Mouse (Mus musculus) forebrain, embryonic 16.5 days (tissue): ENCODE measurements around the gene Chn1. TPM values are rescaled to one million over a fixed set of nuclear protein-coding genes. Genes with fewer than 3 reads are reported as not detected.

Experiments
- ATAC-seq: fragments of 200-750 bp; cut with Nextera tagmentation; 2 replicates; pipeline ENCODE4 v1.8.0; 2017; ENCODE audit warnings: mild to moderate bottlenecking, moderate library complexity
- H3K27ac ChIP-seq: fragments of 300-500 bp; sonication (generic); 2 replicates; pipeline ENCODE4 v1.5.1; 2014; ENCODE audit warnings: low read length, control low read depth
- H3K27me3 ChIP-seq: fragments of 300-500 bp; sonication (generic); replicated peaks from 2 replicates; pipeline ENCODE4 v1.6.1; 2014; ENCODE audit warnings: low read length; ENCODE audit not compliant: control insufficient read depth, insufficient read depth
- H3K36me3 ChIP-seq: fragments of 300-500 bp; sonication (generic); 2 replicates; pipeline ENCODE4 v1.6.1; 2014; ENCODE audit not compliant: control insufficient read depth, insufficient read depth
- H3K4me1 ChIP-seq: fragments of 300-500 bp; sonication (generic); replicated peaks from 2 replicates; pipeline ENCODE4 v1.6.1; 2014; ENCODE audit warnings: low read length; ENCODE audit not compliant: control insufficient read depth, insufficient read depth
- H3K4me2 ChIP-seq: fragments of 300-500 bp; sonication (generic); 2 replicates; pipeline ENCODE4 v1.6.1; 2014; ENCODE audit warnings: mild to moderate bottlenecking, low read length, control low read depth
- H3K4me3 ChIP-seq: fragments of 300-500 bp; sonication (generic); replicated peaks from 2 replicates; pipeline ENCODE4 v1.5.1; 2014; ENCODE audit warnings: mild to moderate bottlenecking, low read length, control low read depth
- H3K9ac ChIP-seq: fragments of 300-500 bp; sonication (generic); replicated peaks from 2 replicates; pipeline ENCODE4 v1.6.1; 2014; ENCODE audit warnings: low read depth, low read length, control low read depth
- H3K9me3 ChIP-seq: fragments of 300-500 bp; sonication (generic); 2 replicates; pipeline ENCODE4 v1.6.1; 2016; ENCODE audit warnings: low read length; ENCODE audit not compliant: control insufficient read depth
- WGBS: fragments of 180-500 bp; shearing (Covaris S2); extraction: QIAGEN DNeasy Blood & Tissue Kit; methylation state at CpG from one replicate; pipeline ENCODE4 v1.1.7; 2014; 5-methylcytosine and 5-hydroxymethylcytosine counted together
- polyA plus RNA-seq: library from polyadenylated mRNA; unstranded; fragments of >200 nt; fragmentation: Nextera tagmentation; extraction: Ambion mirVana; gene quantifications from 2 replicates; pipeline ENCODE4 v1.2.1, GENCODE M21; 2015

Gene Chn1
- polyA plus RNA-seq, 1 experiment from 2014 or later = 94.0 TPM

DNA sequence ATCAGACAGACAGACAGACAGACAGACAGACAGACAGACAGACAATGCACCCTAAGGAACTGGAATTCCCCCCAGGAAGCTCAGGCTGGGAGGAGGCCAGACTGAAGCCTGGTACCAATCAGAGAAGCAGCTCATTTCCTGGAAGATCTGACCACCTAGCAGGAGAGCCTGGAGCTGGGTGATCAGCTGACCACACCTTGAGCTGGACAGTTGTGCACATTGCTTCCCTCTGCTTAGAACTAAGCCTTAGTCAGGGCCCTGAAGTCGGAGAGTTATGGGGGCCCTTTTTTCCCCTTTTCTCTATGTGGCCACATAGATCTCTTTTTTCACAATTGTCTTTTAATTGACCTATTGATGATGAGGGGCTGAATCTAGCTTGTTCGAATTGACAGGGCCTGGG, 168.0 kb downstream of the Chn1 start:
- 64% methylated on average over 2 of the region's 2 CpGs for WGBS

DNA sequence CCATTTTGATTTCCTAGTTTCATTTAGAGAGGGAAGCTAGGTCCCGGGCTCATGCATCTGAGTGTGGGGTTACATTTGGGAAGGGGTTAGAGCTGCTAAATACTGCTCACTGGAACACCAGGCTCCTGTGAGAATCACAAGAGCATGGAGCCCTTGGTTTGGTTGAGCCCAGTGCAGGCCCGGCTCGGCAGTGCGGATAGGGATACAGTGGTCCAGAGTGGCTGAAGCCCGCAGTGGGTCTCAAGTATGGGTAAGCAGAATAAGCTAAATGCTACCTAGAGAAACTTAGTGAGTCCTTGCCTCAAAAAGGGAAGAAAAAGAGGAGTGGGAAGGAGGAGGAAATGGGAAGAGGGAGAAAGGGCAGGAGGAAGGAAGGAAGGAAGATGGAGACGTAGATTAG, 168.5 kb downstream of the Chn1 start:
- H3K9me3 ChIP-seq = no peaks in the 10 kb centered on the region
- no peaks in the 10 kb centered on the region for H3K36me3 ChIP-seq
- ATAC-seq = no peak
- peaks cover 7% of the 10 kb centered on the region for H3K4me1 ChIP-seq
- no peak overlapping the region for H3K9ac ChIP-seq
- no peaks in the 10 kb centered on the region for H3K27me3 ChIP-seq
- no peak overlapping the region for H3K4me3 ChIP-seq
- H3K27ac ChIP-seq = no peak overlapping the region
- 92% methylated on average over 6 of the region's 6 CpGs for WGBS
- H3K4me2 ChIP-seq = no peak overlapping the region

More for the DNA sequence above, 168.0 kb downstream of the Chn1 start:
- no peak for ATAC-seq
- H3K4me1 ChIP-seq = peaks cover 7% of the 10 kb centered on the region
- H3K9me3 ChIP-seq = no peaks in the 10 kb centered on the region
- no peak overlapping the region for H3K4me2 ChIP-seq
- no peak overlapping the region for H3K9ac ChIP-seq
- no peak overlapping the region for H3K27ac ChIP-seq
- no peaks in the 10 kb centered on the region for H3K27me3 ChIP-seq
- no peak overlapping the region for H3K4me3 ChIP-seq
- H3K36me3 ChIP-seq = no peaks in the 10 kb centered on the region

DNA sequence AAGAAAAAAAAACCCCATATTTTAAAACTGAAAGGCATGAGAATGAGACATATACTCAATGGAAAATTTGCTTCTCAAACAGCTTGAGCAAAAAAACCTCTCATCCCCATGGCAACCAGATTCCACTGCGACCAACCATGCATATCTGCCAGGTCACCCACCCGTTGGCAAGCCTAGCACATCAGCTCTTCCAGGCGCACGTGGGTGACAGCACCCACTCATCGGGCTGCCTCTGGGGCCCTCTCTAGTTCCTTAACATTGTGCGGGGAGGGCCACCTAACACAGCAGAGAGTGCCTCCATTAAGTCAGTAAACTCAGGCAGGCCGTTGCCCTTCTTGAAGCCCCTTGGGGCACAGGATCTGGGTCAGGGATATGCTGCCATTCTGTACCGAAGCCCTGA, 170.1 kb downstream of the Chn1 start:
- Histone ChIP-seq H3K4me1 (peaks cover 7% of the 10 kb centered on the region), H3K4me2 (no peak overlapping the region), H3K9me3 (no peaks in the 10 kb centered on the region), H3K9ac (no peak overlapping the region), H3K4me3 (no peak overlapping the region), H3K27ac (peak overlapping the region; percentile 3; the same call in 1 of the 2 replicates), H3K36me3 (no peaks in the 10 kb centered on the region), H3K27me3 (no peaks in the 10 kb centered on the region)
- ATAC-seq = peak; percentile 67
- WGBS = 57% methylated on average over 8 of the region's 8 CpGs

DNA sequence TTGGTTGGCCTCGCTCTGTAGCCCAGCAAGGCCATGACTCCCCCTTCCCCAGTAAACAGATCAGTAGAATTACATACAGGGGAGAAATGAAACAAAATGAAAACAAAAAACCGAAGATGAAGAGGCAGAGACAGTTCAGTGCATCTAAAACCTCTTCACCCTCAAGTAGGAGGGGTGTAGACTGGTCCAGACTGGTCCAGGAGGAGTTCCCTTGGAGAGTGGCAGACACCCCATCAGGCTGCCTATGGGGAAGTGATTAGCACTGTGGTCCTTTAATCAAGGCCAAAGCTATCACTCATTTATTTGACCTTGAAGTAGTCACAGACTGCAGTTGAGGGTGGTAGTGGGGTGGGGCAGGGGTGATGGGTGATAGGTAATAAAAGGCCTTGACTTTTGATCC, 170.6 kb downstream of the Chn1 start:
- H3K27ac ChIP-seq = peak overlapping the region; percentile 3; the same call in 1 of the 2 replicates
- H3K27me3 ChIP-seq = no peaks in the 10 kb centered on the region
- no peak overlapping the region for H3K4me2 ChIP-seq
- no peak overlapping the region for H3K4me3 ChIP-seq
- H3K9ac ChIP-seq = no peak overlapping the region
- H3K4me1 ChIP-seq = peaks cover 7% of the 10 kb centered on the region
- no peak for ATAC-seq
- WGBS = 82% methylated on average over 2 of the region's 2 CpGs
- H3K9me3 ChIP-seq = no peaks in the 10 kb centered on the region
- no peaks in the 10 kb centered on the region for H3K36me3 ChIP-seq

DNA sequence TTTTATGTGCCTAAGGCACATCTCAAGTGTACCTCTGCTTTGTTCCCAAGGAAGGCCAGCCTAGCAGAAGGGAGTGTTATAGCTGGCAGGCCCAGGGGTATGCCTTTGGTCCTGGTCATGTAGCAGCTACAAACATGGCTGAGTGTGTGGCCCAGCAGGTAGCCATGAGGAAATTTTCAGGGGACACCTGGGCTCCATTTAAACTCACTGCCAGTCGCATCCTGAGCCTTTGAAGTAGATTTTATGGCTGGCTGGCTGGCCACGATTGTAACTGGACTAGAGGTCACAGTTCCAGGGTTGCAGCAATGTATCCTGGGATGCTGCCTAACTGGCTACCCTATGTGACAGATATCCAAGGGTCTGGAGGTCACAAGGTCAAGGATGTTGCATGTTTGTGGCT, 174.5 kb downstream of the Chn1 start:
- H3K27me3 ChIP-seq = no peaks in the 10 kb centered on the region
- no peak overlapping the region for H3K27ac ChIP-seq
- peaks cover 12% of the 10 kb centered on the region for H3K4me1 ChIP-seq
- no peak for ATAC-seq
- no peaks in the 10 kb centered on the region for H3K36me3 ChIP-seq
- no peaks in the 10 kb centered on the region for H3K9me3 ChIP-seq
- H3K9ac ChIP-seq = no peak overlapping the region
- 82% methylated on average over 2 of the region's 2 CpGs for WGBS
- H3K4me2 ChIP-seq = no peak overlapping the region
- H3K4me3 ChIP-seq = no peak overlapping the region

DNA sequence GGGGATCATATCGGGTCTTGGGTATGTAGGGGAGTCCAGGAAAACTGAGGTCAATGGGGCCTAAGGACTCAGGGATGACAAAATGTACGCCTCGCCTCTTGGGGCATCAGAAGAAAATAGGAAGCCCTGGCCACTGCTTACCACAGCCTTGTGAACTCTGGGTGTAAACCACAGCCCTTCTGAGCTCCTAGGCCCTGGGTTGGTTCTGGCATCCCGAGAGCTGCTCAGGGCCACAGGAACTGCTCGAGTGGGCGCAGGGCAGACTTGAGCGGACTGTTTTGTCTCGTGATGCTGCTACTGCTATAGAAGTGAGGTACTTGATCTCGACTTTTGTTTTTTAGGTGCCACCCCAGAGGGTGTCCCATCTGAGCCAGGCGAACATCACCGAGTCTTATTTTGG, 177.4 kb downstream of the Chn1 start:
- no peak overlapping the region for H3K4me2 ChIP-seq
- H3K9me3 ChIP-seq = no peaks in the 10 kb centered on the region
- no peak overlapping the region for H3K9ac ChIP-seq
- H3K36me3 ChIP-seq = no peaks in the 10 kb centered on the region
- no peak for ATAC-seq
- peaks cover 5% of the 10 kb centered on the region for H3K4me1 ChIP-seq
- no peak overlapping the region for H3K4me3 ChIP-seq
- WGBS = 94% methylated on average over 11 of the region's 11 CpGs
- H3K27ac ChIP-seq = no peak overlapping the region
- no peaks in the 10 kb centered on the region for H3K27me3 ChIP-seq

DNA sequence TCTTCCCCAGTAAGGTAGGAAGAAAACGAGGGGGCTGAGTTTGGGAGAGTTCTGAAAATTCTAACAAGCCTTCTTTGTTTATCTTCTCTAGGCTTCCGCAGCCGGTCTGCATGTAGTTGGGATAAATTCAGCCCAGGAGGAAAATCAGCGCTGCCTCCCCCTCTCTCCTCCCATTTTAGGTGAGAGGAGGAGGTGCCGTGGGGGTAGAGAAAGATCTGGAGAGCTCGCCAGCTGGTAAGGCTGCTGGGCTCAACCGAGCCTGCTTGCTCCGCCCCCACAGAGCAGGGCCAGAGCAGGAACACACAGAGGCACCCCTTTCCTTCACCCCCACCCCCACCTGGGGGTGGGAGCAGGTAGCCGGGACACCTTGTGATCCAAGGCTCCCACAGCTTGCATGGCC, 178.4 kb downstream of the Chn1 start:
- Histone ChIP-seq H3K4me2 (peak overlapping the region; percentile 13), H3K27ac (no peak overlapping the region), H3K4me3 (no peak overlapping the region), H3K36me3 (no peaks in the 10 kb centered on the region), H3K4me1 (peaks cover 5% of the 10 kb centered on the region), H3K27me3 (no peaks in the 10 kb centered on the region), H3K9ac (no peak overlapping the region), H3K9me3 (no peaks in the 10 kb centered on the region)
- peak; percentile 40; the same call in 1 of the 2 replicates for ATAC-seq
- WGBS = 22% methylated on average over 9 of the region's 9 CpGs

DNA sequence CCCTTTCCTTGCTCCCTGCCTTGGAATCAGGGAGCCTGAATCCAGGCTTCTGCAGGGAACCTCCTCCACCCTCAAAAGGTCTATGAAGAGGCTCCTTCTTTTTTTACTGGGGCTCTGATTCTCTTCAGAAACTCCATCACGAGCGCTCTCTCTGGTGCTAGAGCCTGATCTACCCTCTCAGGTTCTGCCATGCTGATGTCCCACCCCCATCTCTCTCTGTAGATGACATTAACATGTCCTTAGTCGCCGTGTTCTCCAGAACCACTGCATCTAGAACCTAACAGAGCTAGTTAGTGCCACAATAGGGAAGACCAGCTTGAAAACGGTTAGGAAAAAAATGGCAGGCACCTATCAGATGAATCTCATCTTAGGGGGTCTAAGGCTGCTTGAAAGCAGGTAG, 178.8 kb downstream of the Chn1 start:
- H3K9ac ChIP-seq = no peak overlapping the region
- peaks cover 5% of the 10 kb centered on the region for H3K4me1 ChIP-seq
- H3K4me2 ChIP-seq = peak overlapping the region; percentile 13
- no peak for ATAC-seq
- no peak overlapping the region for H3K4me3 ChIP-seq
- no peak overlapping the region for H3K27ac ChIP-seq
- H3K9me3 ChIP-seq = no peaks in the 10 kb centered on the region
- no peaks in the 10 kb centered on the region for H3K36me3 ChIP-seq
- H3K27me3 ChIP-seq = no peaks in the 10 kb centered on the region
- 81% methylated on average over 5 of the region's 5 CpGs for WGBS

DNA sequence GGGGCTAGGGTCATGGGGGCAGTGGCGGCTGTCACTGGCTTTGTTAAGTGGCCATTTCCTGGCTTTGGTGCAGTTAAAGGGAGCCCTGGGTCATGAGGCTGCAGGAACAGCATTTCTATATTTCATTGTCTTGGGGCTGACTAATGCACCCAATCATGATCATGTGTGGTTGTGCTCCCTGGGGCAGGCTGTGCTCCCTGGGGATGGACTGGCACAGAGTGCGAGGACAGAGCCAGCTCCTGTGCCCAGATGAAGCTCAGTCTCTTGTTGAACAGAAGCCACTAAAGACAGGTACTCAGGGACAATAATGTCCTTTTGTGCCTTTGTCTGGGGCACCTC, 182.1 kb downstream of the Chn1 start:
- WGBS = 62% methylated on average over 2 of the region's 2 CpGs
- ATAC-seq = no peak
- H3K4me1 ChIP-seq = peaks cover 18% of the 10 kb centered on the region

More for the DNA sequence above, 182.1 kb downstream of the Chn1 start:
- Histone ChIP-seq H3K9me3 (no peaks in the 10 kb centered on the region), H3K36me3 (no peaks in the 10 kb centered on the region), H3K27me3 (no peaks in the 10 kb centered on the region), H3K27ac (no peak overlapping the region), H3K9ac (no peak overlapping the region), H3K4me3 (no peak overlapping the region), H3K4me2 (no peak overlapping the region)
